Mouse (Mus musculus): Measurements from ENCODE around the gene Myo18b. TPM values are rescaled to one million over a fixed set of nuclear protein-coding genes. Genes with fewer than 3 reads are reported as not detected.

Myo18b gene
- polyA plus RNA-seq, 1 experiment from 2014 or later: not detected

DNA sequence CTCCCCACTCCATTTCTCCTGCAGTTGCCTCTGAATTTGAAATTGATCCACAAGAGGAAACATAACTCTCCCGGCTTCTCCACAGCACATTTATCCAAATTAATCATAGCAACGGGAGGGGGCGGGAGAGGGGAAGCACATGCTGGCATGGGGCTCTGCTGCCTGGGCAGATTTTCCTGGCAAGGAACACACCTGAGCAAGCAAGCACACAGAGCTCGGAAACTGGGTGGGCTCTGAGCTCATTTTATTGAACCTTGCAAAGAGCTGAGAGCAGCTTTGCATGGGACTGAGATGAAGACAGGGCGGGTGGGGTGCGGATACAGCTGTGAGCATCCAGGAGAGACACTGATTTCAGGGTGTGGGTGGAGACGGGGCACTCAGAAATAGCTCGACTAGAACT, 229.0 kb downstream of the Myo18b start:
- no peak for TF ChIP-seq CTCF (IDR thresholded peaks at IDR 0.05)
- CTCF ChIA-PET: no interaction called here
- in situ Hi-C loops (cut with MboI; ENCODE audit: low pct_unique_long_range_greater_than_20kb): no loop called here
- peaks cover 4% of the 10 kb centered on the region for H3K27me3 ChIP-seq
- ATAC-seq (no peak), DNase-seq (ENCODE audit: low read depth, low spot score) (no peak)
- POLR2A ChIA-PET: no interaction called here

DNA sequence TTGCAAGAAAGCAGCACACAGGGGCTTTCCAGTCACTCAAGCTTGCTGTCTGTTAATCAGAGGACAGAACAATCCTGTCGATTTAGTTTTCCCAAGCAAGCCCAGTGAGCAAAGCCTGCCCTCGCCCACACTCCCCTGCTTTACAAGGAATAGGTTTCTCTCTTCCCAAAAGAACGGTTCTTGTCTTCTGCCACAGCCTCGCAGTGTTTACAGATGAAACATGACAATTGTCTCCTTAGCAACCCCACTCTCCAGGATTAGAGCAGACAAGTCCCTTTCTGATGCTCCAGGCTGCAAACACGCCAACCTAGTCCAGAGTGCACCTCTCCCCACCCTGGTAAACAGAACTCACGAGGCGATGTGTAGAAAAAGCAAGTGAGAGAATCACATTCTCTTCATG, 230.5 kb downstream of the Myo18b start:
- no peak for ATAC-seq
- no peak for TF ChIP-seq CTCF (IDR thresholded peaks at IDR 0.05)
- ChIA-PET POLR2A (no interaction called here), CTCF (no interaction called here)
- H3K27me3 ChIP-seq: peaks cover 4% of the 10 kb centered on the region
- no peak for DNase-seq (ENCODE audit: low read depth, low spot score)
- in situ Hi-C loops (cut with MboI; ENCODE audit: low pct_unique_long_range_greater_than_20kb): no loop called here

DNA sequence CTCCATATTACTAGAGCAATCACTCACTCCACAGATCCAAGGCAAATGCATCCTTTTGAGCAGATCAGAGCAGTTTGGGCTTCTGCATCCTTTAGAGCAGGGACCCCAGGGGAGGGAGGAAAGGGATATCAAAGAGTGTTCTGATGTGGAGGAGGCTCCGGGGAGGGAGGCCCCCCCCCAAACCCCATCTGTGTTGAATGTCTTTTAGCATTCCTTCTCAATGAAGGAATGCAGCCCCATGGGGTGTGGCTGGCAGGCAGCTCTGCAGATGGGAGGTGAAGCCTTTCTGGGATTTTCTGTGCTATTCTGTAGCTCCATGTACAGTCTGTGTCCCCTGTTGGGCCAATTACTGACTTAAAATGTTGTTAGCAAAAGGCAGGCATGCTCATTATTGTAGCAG, 232.5 kb downstream of the Myo18b start:
- no peak for TF ChIP-seq CTCF (IDR thresholded peaks at IDR 0.05)
- no peak for ATAC-seq
- H3K27me3 ChIP-seq: peaks cover 4% of the 10 kb centered on the region
- in situ Hi-C loops (cut with MboI; ENCODE audit: low pct_unique_long_range_greater_than_20kb): no loop called here
- CTCF ChIA-PET: no interaction called here
- no peak for DNase-seq (ENCODE audit: low read depth, low spot score)
- POLR2A ChIA-PET: no interaction called here

DNA sequence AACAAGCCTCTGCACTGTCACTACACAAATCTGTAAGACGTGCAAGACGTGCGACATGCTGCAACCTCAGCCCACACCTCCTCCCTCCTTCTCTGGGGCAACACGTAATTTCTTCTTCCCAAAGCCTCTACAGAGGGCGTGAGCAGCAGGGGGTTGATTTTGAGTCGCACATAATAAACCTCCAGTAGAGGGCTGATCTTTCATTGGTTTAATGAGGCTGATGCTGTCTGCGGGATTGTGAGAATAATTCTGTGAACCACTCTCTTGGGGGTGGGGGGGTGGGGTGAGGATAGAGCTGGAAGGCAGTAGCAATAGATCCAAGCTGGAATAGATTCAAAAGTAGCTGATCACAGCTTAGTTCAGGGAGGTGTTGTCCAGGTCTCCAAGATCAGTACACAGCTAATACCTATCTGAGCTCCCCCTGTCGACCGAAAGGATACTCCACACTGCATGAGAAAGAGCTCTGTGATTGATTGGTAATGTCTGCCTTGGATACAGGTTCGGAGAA, 235.2 kb downstream of the Myo18b start:
- ChIA-PET CTCF (no interaction called here), POLR2A (no interaction called here)
- no peak for TF ChIP-seq CTCF (IDR thresholded peaks at IDR 0.05)
- H3K27me3 ChIP-seq: peaks cover 4% of the 10 kb centered on the region
- ATAC-seq: no peak
- in situ Hi-C loops (cut with MboI; ENCODE audit: low pct_unique_long_range_greater_than_20kb): no loop called here
- DNase-seq (ENCODE audit: low read depth, low spot score): no peak

DNA sequence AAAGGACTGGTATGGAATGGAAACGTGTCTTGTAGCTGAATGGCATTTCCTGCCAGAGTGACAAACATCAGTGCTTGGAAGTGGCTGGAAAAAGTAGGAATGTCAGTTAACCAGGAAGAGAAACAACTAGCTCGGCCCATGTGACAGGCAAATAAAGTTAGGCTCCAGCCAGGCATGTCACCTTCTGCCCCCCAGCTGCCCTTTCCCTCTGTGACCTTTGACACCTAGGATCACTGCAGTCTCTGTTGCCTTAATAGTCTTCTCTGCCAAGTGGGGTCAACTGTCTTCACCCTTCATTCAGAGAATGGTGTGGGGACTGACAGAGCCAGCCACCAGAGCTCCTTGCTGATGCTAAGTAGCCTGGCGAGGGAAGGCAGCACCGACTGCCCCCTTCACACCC, 236.9 kb downstream of the Myo18b start:
- H3K27me3 ChIP-seq: no peaks in the 10 kb centered on the region
- no peak for DNase-seq (ENCODE audit: low read depth, low spot score)
- in situ Hi-C loops (cut with MboI; ENCODE audit: low pct_unique_long_range_greater_than_20kb): no loop called here
- ChIA-PET CTCF (interaction anchor here (1.2 kb wide), 1 partner anchor 89 kb away, joined by 3 read pairs; no protein-coding TSS in a partner anchor), POLR2A (no interaction called here)
- no peak for ATAC-seq
- no peak for TF ChIP-seq CTCF (IDR thresholded peaks at IDR 0.05)

DNA sequence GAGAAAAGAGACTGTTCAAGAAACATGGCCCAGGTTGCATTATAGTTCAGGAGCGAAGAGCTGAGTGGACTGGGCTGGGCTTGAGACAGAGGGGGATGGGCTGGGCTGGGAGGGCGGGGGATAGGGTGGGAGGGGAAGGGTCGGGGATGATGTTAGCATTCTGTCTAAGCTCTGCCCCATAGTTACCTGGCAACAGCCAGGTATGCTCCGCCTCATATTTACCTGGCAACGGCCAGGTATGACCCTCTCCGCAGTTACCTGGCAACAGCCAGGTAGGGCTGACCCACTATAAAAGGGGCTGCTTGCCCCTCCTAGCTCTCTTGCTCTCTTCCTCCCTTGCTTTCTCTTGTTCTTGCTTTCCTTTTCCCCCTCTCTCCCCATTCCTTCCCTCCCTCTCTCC, 239.4 kb downstream of the Myo18b start:
- POLR2A ChIA-PET: no interaction called here
- no peak for TF ChIP-seq CTCF (IDR thresholded peaks at IDR 0.05)
- CTCF ChIA-PET: no interaction called here
- no peak for ATAC-seq
- no peak for DNase-seq (ENCODE audit: low read depth, low spot score)
- H3K27me3 ChIP-seq: no peaks in the 10 kb centered on the region
- in situ Hi-C loops (cut with MboI; ENCODE audit: low pct_unique_long_range_greater_than_20kb): no loop called here

DNA sequence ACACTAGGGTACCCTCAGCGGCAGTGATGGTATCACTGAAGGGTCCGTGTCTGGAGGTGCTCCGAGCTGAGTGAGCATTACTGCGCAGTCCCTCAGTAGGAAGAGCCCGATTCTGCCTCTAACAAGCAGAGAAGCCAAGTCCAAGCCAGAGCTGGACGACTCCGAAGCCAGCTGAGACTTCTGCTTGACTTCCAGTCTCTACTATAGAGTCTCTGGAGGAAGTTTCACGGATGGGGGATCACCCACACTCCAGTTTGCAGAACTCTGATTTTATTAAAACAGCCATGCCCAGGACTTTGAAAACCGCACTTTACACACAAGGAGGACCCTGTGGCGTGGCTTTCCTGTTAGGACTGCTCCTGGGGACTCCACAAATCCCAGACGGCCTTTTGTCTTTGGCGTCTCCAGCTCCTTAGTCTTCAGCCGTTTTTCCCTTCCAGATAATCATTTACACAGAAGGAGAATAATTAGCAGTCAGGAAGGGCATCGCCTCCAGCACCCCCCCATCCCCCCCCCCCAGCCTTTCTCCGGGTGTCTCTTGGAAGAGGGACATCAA, 240.1 kb downstream of the Myo18b start:
- no peak for TF ChIP-seq CTCF (IDR thresholded peaks at IDR 0.05)
- POLR2A ChIA-PET: no interaction called here
- no peak for ATAC-seq
- no peak for DNase-seq (ENCODE audit: low read depth, low spot score)
- CTCF ChIA-PET: no interaction called here
- in situ Hi-C loops (cut with MboI; ENCODE audit: low pct_unique_long_range_greater_than_20kb): no loop called here
- no peaks in the 10 kb centered on the region for H3K27me3 ChIP-seq

DNA sequence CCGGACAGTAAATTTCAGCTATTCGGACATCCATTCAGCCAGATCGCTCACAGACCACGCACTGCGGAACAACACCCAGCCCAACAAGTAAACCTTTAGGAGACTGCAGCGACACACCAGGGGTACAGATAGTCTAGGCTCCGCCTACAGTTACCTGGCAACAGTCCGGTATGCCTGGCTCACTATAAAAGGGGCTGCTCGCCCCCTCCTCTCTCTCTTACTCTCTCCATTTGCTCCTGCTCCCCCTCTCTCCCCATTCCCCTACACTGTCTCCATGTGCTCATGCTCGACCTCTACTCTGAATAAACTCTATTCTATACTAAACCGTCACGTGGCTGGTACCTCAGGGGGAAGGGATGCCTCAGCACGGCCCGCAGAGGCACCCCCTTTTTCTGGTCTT, 240.6 kb downstream of the Myo18b start:
- DNase-seq (ENCODE audit: low read depth, low spot score) (no peak), ATAC-seq (no peak)
- no peaks in the 10 kb centered on the region for H3K27me3 ChIP-seq
- ChIA-PET POLR2A (no interaction called here), CTCF (no interaction called here)
- TF ChIP-seq CTCF (IDR thresholded peaks at IDR 0.05): no peak
- in situ Hi-C loops (cut with MboI; ENCODE audit: low pct_unique_long_range_greater_than_20kb): no loop called here

DNA sequence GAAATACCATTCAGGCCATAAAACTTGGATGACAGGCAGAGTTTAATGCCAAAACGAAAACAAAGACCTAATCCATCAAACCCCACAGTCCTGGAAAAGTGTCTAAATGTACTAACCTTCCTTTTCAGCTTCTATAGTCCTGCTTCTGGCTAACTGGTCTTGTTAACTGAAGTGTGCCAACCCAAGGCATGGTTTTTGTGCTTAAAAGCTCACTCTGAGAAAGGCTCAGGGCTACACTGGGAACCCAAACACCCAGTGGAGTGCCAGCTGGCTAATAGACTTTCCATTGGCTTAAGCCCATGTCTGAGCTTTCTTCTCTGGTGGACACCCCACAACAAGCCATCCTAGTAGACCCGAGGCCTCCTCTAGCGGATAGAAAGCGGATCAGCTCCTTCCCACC, 244.1 kb downstream of the Myo18b start:
- TF ChIP-seq CTCF (IDR thresholded peaks at IDR 0.05): no peak
- ATAC-seq: no peak
- H3K27me3 ChIP-seq: no peaks in the 10 kb centered on the region
- in situ Hi-C loops (cut with MboI; ENCODE audit: low pct_unique_long_range_greater_than_20kb): no loop called here
- DNase-seq (ENCODE audit: low read depth, low spot score): no peak
- POLR2A ChIA-PET: no interaction called here
- CTCF ChIA-PET: no interaction called here

DNA sequence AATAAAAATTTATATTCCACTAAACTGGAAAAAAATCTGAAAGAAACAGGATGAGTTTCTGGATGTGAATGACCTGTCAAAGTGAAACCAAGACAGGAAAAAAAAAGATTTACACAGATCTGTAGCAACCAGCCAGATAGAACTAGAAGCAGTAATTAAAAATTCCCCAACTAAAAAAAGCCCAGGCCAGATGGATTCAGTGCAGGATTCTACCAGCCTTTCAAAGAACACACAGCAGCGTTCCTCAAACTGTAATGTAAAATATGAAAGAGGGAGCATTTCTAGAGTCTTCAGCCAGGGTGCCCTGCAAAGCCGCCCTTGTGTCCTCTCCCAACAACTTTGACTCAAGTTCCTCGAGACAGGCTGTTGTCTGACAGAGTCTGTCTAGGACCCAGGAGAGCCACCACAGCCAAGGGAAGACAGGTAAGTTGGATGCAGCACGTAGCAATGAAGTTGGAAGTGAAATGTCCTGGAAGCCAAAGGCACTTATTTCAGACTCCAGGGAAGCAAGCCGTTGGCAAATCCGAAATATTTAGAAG, 246.9 kb downstream of the Myo18b start:
- no peak for ATAC-seq
- no peak for TF ChIP-seq CTCF (IDR thresholded peaks at IDR 0.05)
- DNase-seq (ENCODE audit: low read depth, low spot score): no peak
- H3K27me3 ChIP-seq: no peaks in the 10 kb centered on the region
- in situ Hi-C loops (cut with MboI; ENCODE audit: low pct_unique_long_range_greater_than_20kb): no loop called here
- ChIA-PET POLR2A (no interaction called here), CTCF (no interaction called here)

DNA sequence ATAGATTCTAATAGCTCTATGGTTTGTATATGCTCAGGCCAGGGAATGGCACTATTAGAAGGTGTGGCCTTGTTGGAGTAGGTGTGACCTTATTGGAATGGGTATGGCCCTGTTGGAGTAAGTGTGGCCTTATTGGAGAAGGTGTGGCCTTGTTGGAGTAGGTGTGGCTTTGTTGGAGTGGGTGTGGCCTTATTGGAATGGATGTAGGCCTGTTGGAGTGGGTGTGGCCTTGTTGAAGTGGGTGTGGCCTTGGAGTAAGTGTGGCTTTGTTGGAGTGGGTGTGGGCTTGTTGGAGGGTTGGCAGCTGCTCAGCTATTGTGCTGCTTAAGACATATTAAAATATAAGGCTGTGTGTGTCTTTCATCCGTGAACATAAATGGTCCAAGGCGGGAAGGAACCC, 249.3 kb downstream of the Myo18b start:
- ChIA-PET CTCF (no interaction called here), POLR2A (no interaction called here)
- no peaks in the 10 kb centered on the region for H3K27me3 ChIP-seq
- ATAC-seq (no peak), DNase-seq (ENCODE audit: low read depth, low spot score) (no peak)
- in situ Hi-C loops (cut with MboI; ENCODE audit: low pct_unique_long_range_greater_than_20kb): no loop called here
- no peak for TF ChIP-seq CTCF (IDR thresholded peaks at IDR 0.05)

DNA sequence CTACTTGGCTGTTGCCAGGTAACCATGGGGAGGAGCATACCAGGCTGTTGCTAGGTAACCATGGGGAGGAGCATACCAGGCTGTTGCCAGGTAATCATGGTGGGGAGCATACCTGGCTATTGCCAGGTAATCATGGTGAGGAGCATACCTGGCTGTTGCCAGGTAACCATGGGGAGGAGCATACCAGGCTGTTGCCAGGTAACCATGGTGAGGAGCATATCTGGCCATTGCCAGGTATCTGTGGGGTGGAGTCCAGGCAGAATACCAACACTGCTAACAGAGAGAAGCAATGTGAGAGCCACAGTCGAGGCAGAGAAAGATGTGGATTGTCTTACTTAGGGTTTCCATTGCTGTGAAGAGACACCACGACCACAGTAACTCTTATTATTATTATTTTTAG, 250.6 kb downstream of the Myo18b start:
- in situ Hi-C loops (cut with MboI; ENCODE audit: low pct_unique_long_range_greater_than_20kb): no loop called here
- DNase-seq (ENCODE audit: low read depth, low spot score) (no peak), ATAC-seq (no peak)
- CTCF ChIA-PET: no interaction called here
- no peaks in the 10 kb centered on the region for H3K27me3 ChIP-seq
- POLR2A ChIA-PET: no interaction called here
- no peak for TF ChIP-seq CTCF (IDR thresholded peaks at IDR 0.05)
